Mouse (Mus musculus) brain, adult 2 months (tissue): ENCODE data around the gene Klf16.

Experiments
- DNase-seq: peaks from one replicate; pipeline ENCODE4 v3.0.0; 2011; ENCODE audit warnings: low read depth, low spot score

The Klf16 gene

GRCm38 (mm10) chr10:80543873-80544272 is 33.2 kb downstream of the Klf16 start:
- no peak for DNase-seq

- peak; percentile 28 for DNase-seq
Observed at GRCm38 (mm10) chr10:80539493-80539892, 37.6 kb downstream of the Klf16 start.

- DNase-seq = peak; percentile 53
Observed at GRCm38 (mm10) chr10:80538710-80539394, 38.3 kb downstream of the Klf16 start, which contains the start of gene Atp8b3. Atp8b3 (minus strand) TSS chr10:80539124.

- no peak for DNase-seq
Observed at GRCm38 (mm10) chr10:80538180-80538579, 38.9 kb downstream of the Klf16 start.

GRCm38 (mm10) chr10:80535711-80536110 is 41.4 kb downstream of the Klf16 start:
- no peak for DNase-seq

- DNase-seq = no peak
Observed at GRCm38 (mm10) chr10:80535071-80535470, 42.0 kb downstream of the Klf16 start.

GRCm38 (mm10) chr10:80533704-80534103 is 43.4 kb downstream of the Klf16 start:
- DNase-seq = no peak

GRCm38 (mm10) chr10:80532783-80533182 is 44.3 kb downstream of the Klf16 start:
- DNase-seq = no peak

- no peak for DNase-seq
Observed at GRCm38 (mm10) chr10:80526172-80526571, 50.9 kb downstream of the Klf16 start.

- DNase-seq = no peak
Observed at GRCm38 (mm10) chr10:80523299-80523698, 53.8 kb downstream of the Klf16 start.

GRCm38 (mm10) chr10:80519287-80519686 is 57.8 kb downstream of the Klf16 start:
- DNase-seq = no peak
